Mouse (Mus musculus) skeletal muscle tissue, adult 2 months (tissue): ENCODE measurements at regions not wholly inside any gene's neighbourhood (a gene's known extent, or its start where the extent isn't known, plus 50 kb on each side); places are given as distances from the start of the nearest gene placed in this dataset.
"Not testable (repeated sequence)": the region's sequence is repeated elsewhere in the genome, so short reads cannot be mapped to it uniquely, and the experiment has no call there.

Experiments
- DNase-seq: peaks from one replicate; pipeline ENCODE4 v3.0.0-alpha.2; 2012; ENCODE audit warnings: low read depth, low spot score

GRCm38 (mm10) chr17:4541020-4541743 is 452.9 kb upstream of the Arid1b start:
- no peak for DNase-seq

- no peak for DNase-seq
Measured at GRCm38 (mm10) chr17:4546579-4546978, 447.6 kb upstream of the Arid1b start.

GRCm38 (mm10) chr17:4553026-4553425 is 441.1 kb upstream of the Arid1b start:
- not testable (repeated sequence) for DNase-seq

- no peak for DNase-seq
Measured at GRCm38 (mm10) chr17:4563641-4564040, 430.5 kb upstream of the Arid1b start.

GRCm38 (mm10) chr17:4576883-4577282 is 417.2 kb upstream of the Arid1b start:
- no peak for DNase-seq

- DNase-seq: no peak
Measured at GRCm38 (mm10) chr17:4581851-4582250, 412.3 kb upstream of the Arid1b start.

- peak; percentile 5 for DNase-seq
Measured at GRCm38 (mm10) chr17:4610481-4610880, 383.7 kb upstream of the Arid1b start.

- DNase-seq: no peak
Measured at GRCm38 (mm10) chr17:4610993-4611392, 383.1 kb upstream of the Arid1b start.

- peak; percentile 2 for DNase-seq
Measured at GRCm38 (mm10) chr17:4611711-4612110, 382.4 kb upstream of the Arid1b start.

- DNase-seq: peak; percentile 89
Measured at GRCm38 (mm10) chr17:4612136-4612535, 382.0 kb upstream of the Arid1b start.

GRCm38 (mm10) chr17:4612741-4613140 is 381.4 kb upstream of the Arid1b start:
- peak; percentile 42 for DNase-seq

- no peak for DNase-seq
Measured at GRCm38 (mm10) chr17:4620361-4620760, 373.8 kb upstream of the Arid1b start.

GRCm38 (mm10) chr17:4626126-4626525 is 368.0 kb upstream of the Arid1b start:
- DNase-seq: not testable (repeated sequence)

- DNase-seq: no peak
Measured at GRCm38 (mm10) chr17:4627542-4627941, 366.6 kb upstream of the Arid1b start.

- DNase-seq: no peak
Measured at GRCm38 (mm10) chr17:4631122-4631521, 363.0 kb upstream of the Arid1b start.

- DNase-seq: no peak
Measured at GRCm38 (mm10) chr17:4632506-4632905, 361.6 kb upstream of the Arid1b start.

- DNase-seq: no peak
Measured at GRCm38 (mm10) chr17:4633771-4634170, 360.4 kb upstream of the Arid1b start.

- DNase-seq: no peak
Measured at GRCm38 (mm10) chr17:4636796-4637353, 357.3 kb upstream of the Arid1b start.

- no peak for DNase-seq
Measured at GRCm38 (mm10) chr17:4639531-4639930, 354.6 kb upstream of the Arid1b start.

GRCm38 (mm10) chr17:4640555-4640954 is 353.6 kb upstream of the Arid1b start:
- DNase-seq: peak; percentile 67

- peak; percentile 10 for DNase-seq
Measured at GRCm38 (mm10) chr17:4641166-4641565, 353.0 kb upstream of the Arid1b start.

- no peak for DNase-seq
Measured at GRCm38 (mm10) chr17:4642046-4642445, 352.1 kb upstream of the Arid1b start.

- DNase-seq: no peak
Measured at GRCm38 (mm10) chr17:4643343-4643742, 350.8 kb upstream of the Arid1b start.
